Mouse (Mus musculus) cerebral cortex, adult 2 months (tissue): ENCODE data around the gene Fat3.

Experiments
- WGBS: fragments of 180-500 bp; shearing (Covaris S2); methylation state at CpG from one replicate; pipeline ENCODE4 v1.1.7; 2018; 5-methylcytosine and 5-hydroxymethylcytosine counted together

The Fat3 gene

GRCm38 (mm10) chr9:15930928-15931443 is 570.1 kb downstream of the Fat3 start:
- 57% methylated on average over 5 of the region's 5 CpGs for WGBS

GRCm38 (mm10) chr9:15928331-15928730 is 572.8 kb downstream of the Fat3 start:
- 87% methylated on average over 2 of the region's 2 CpGs for WGBS

GRCm38 (mm10) chr9:15927378-15928083 is 573.6 kb downstream of the Fat3 start:
- WGBS: 73% methylated on average over 5 of the region's 5 CpGs

- WGBS: 93% methylated on average over 5 of the region's 5 CpGs
Observed at GRCm38 (mm10) chr9:15925237-15925636, 575.8 kb downstream of the Fat3 start.

GRCm38 (mm10) chr9:15920271-15920670 is 580.8 kb downstream of the Fat3 start:
- WGBS: 75% methylated on average over 4 of the region's 4 CpGs

- WGBS: 55% methylated on average over 5 of the region's 5 CpGs
Observed at GRCm38 (mm10) chr9:15919373-15920005, 581.6 kb downstream of the Fat3 start.

GRCm38 (mm10) chr9:15912735-15913134 is 588.4 kb downstream of the Fat3 start:
- 55% methylated on average over 1 of the region's 1 CpGs for WGBS

- WGBS: 88% methylated on average over 2 of the region's 2 CpGs
Observed at GRCm38 (mm10) chr9:15909397-15910113, 591.5 kb downstream of the Fat3 start.

- 47% methylated on average over 9 of the region's 9 CpGs for WGBS
Observed at GRCm38 (mm10) chr9:15903948-15904750, 596.9 kb downstream of the Fat3 start.

GRCm38 (mm10) chr9:15898112-15898511 is 603.0 kb downstream of the Fat3 start:
- 55% methylated on average over 2 of the region's 2 CpGs for WGBS

GRCm38 (mm10) chr9:15886756-15887155 is 614.3 kb downstream of the Fat3 start:
- 57% methylated on average over 5 of the region's 5 CpGs for WGBS

- 20% methylated on average over 3 of the region's 3 CpGs for WGBS
Observed at GRCm38 (mm10) chr9:15880160-15880603, 620.9 kb downstream of the Fat3 start.

GRCm38 (mm10) chr9:15874506-15875160 is 626.5 kb downstream of the Fat3 start, which contains the start of gene Mtnr1b:
Mtnr1b (minus strand) TSS chr9:15874556.
- 68% methylated on average over 19 of the region's 19 CpGs for WGBS

GRCm38 (mm10) chr9:15870013-15870412 is 631.1 kb downstream of the Fat3 start:
- WGBS: 85% methylated on average over 4 of the region's 4 CpGs

GRCm38 (mm10) chr9:15869456-15869855 is 631.6 kb downstream of the Fat3 start:
- WGBS: 51% methylated on average over 4 of the region's 4 CpGs

GRCm38 (mm10) chr9:15866280-15867072 is 634.6 kb downstream of the Fat3 start:
- WGBS: 78% methylated on average over 10 of the region's 10 CpGs

GRCm38 (mm10) chr9:15861402-15861801 is 639.7 kb downstream of the Fat3 start:
- WGBS: 69% methylated on average over 5 of the region's 5 CpGs
